Mouse (Mus musculus): ENCODE results near the gene Samd8. TPM values are rescaled to one million over a fixed set of nuclear protein-coding genes. Genes with fewer than 3 reads are reported as not detected.

Gene Samd8
- total RNA-seq (2015; ENCODE audit: low replicate concordance) (2.5 and 2.9 TPM in 2 replicates), total RNA-seq (2017; ENCODE audit: low replicate concordance) (2.1 and 10.8 TPM in 2 replicates)

DNA sequence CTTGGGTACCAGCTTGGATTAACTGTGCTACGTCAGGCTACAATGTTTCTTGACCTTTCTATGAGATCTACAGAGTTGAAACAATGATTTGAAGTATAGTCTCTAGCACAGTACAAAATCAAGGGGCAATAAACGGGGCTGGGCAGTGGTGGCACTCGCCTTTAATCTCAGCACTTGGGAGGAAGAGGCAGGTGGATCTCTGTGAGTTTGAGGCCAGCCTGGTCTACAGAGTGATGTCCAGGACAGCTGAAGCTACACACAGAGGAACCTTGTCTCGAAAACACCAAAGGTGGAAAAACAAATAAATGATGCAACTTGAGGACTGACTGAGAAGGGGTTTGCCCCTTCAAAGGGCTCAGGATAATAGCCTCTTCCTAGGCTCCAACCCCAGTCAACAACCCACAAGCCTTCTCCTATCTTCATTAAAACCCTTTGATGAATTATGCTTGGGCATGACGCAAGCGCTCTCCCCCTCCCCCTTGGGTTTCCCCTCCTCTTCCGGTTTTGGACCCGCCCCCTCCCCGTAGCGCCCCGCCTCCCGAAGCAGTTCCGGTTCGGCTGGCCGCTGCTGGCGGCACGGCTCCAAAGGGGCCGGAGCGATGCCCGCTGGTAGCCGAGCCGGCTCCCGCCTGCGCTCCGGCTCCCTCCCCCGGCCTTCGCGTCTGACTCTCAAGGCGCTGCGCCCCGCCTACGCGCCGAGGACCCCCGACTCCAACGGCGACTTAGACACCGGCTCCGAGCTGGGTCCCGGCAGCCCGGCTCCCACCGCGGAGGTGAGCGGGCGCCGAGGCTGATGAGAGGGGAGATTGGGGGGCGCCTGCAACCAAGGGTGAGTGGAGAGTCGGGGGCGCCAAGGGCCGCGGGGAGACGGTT is at the start of gene Samd8:
TSS of gene Samd8 (plus strand) at position 524 of the 873 bp plus-strand sequence.
- peak; percentile 81 for ATAC-seq (replicated peaks; ENCODE audit: low FRiP score, poor library complexity, severe bottlenecking)

DNA sequence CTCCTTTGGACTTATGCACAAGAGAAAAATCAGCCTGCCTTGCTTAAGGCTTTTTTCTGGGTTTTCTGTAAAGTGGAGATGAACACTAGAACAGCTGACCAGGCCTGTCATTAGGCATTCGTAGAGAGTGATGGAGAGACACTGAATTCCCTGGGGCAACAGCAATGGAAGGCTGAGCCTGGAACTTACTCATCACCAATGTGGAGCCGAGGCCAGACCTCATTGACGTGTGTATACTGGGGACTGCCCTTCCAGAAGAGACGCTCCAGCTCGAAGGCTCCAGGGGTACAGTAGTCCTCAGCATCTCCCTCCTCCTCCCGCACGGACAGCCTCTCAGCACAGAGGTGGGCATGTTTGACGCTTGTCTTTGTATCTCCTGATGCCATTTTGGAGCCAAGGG is 47.6 kb upstream of the Samd8 start:
- no peak for ATAC-seq (replicated peaks; ENCODE audit: low FRiP score, poor library complexity, severe bottlenecking)

DNA sequence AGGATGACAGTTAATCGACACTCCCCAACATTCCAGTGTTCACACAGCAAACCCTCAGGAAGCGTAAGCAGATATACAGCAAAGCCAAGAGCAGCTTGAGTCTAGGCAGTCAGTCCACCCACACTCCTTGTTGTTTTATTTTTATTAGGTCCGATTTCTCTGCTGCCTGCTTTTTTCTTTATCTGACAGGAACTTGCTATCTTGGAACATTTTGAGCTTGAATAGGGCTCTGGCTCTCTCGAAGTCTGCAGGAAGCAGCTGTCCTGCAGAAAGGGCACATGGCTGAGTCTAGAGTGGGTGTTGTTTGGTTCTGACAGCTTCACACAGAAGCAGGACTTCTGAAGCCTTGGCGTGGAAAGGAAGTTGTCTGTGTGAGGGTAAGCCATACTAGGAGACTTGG is 47.1 kb upstream of the Samd8 start:
- no peak for ATAC-seq (replicated peaks; ENCODE audit: low FRiP score, poor library complexity, severe bottlenecking)

GRCm38 (mm10) chr14:21705462-21705861 is 44.9 kb upstream of the Samd8 start:
- no peak for ATAC-seq (replicated peaks; ENCODE audit: low FRiP score, poor library complexity, severe bottlenecking)

- no peak for ATAC-seq (replicated peaks; ENCODE audit: low FRiP score, poor library complexity, severe bottlenecking)
These were observed 43.4 kb upstream of the Samd8 start for GRCm38 (mm10) chr14:21706759-21707571.

DNA sequence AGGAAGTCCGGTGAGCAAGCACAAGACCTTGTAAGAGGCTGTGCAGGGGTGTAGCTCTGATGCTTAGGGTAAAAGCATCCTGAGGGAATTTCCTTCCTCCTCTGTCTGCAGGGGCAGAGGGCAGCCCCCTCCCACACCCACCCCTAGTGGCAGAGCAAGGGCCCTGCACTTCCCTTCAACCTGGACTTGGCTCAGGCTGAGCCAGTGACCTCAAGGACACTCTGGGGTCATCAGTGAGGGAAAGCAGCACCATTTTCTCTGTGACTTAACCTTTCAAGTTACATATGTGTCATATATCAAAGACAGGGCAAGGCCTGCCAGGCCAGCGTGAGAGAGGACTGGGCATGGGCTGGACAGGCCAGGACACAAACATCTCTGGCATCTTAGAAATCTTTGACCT is 40.8 kb upstream of the Samd8 start:
- ATAC-seq (replicated peaks; ENCODE audit: low FRiP score, poor library complexity, severe bottlenecking), result no peak

GRCm38 (mm10) chr14:21711231-21711630 is 39.1 kb upstream of the Samd8 start:
- ATAC-seq (replicated peaks; ENCODE audit: low FRiP score, poor library complexity, severe bottlenecking), result no peak

- no peak for ATAC-seq (replicated peaks; ENCODE audit: low FRiP score, poor library complexity, severe bottlenecking)
These were observed 35.8 kb upstream of the Samd8 start, which contains the start of gene Dupd1 for GRCm38 (mm10) chr14:21714486-21714885. Gene Dupd1 (minus strand): TSS chr14:21714576.

- no peak for ATAC-seq (replicated peaks; ENCODE audit: low FRiP score, poor library complexity, severe bottlenecking)
These were observed 30.5 kb upstream of the Samd8 start for GRCm38 (mm10) chr14:21719646-21720383.

- no peak for ATAC-seq (replicated peaks; ENCODE audit: low FRiP score, poor library complexity, severe bottlenecking)
These were observed 29.7 kb upstream of the Samd8 start for GRCm38 (mm10) chr14:21720430-21721205.

DNA sequence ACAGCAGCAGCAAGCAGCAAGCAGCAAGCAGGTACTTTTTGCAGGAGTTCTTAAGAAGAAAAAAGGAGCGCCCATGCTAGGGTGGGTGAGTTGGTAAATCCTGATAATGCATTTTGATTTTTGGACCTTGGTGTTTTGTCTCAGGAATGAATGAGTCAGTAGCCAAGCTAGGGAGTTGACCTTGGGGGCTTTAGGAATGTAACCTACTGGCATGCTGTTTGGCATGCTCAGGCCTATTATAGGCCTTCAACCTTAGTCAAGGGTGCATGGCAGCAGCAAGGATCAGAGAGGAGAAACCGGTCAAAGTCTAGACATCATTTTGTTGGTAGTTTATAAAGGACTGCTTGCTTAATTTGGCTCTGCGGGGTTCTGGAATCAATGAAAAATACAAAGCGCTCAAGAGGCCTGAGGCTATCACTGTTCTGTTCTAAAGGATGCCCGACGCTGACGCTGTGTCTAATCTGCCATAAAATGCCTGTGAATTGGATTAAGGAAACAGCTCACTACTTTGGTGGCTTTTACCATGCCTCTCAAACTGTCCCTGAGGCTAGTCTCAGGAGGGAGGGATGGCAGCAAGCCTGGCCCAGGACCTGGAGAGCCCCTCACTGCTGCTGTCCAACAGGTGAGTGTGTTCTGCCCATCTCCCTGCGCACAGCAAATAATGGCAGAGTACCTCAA is 28.2 kb upstream of the Samd8 start:
- no peak for ATAC-seq (replicated peaks; ENCODE audit: low FRiP score, poor library complexity, severe bottlenecking)

DNA sequence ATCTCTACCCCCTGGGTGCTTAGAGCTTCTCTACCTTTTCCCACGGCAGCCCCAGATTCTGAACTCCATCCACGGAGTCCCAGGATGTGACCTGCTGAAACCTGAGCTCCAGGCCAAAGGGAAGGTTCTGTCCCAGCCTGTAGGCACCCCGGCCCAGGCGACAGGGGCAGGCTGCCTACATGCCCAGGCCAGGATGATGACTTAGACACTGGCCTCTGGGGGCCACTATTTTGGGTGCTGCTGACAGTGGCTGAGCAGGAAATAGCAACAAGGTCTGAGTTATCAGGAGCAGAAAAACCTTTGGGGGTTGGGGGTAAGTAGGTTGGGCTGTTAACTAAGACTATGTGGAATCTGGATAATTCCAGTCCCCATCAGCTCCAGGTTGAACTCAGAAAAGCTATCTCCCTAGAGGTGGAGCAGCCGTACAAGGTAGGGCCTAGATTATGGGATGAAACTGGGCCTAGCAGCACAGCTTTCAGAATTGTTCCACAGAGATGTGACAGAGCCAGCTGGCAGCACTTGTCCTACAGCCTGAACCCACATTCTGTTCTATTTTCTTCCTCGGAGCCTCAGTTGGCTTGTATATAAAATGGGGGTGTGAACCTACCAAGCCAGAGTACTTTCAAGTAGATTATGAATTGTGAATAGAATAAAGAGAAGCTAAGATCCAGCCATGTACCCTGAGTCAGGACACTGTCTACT is 21.1 kb upstream of the Samd8 start:
- ATAC-seq (replicated peaks; ENCODE audit: low FRiP score, poor library complexity, severe bottlenecking), result no peak

DNA sequence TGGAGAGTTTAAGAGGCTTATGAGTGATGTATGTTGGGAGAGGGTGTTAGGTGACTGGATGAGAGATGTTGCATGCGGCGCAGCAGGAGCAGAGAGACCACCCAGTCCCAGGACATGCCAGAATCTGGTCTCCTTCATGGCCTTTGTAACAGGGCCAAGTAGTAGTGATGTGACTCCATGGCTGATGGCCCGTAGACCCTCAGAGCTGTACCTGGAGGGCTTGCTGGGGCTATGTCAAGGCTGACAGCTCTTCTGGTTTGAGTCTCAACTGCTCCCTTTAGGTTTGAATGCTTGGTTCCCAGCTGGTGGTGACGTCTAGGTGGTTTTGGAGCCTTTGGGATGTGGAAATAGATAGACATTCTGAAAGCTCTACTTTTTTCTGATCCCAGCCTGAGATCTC is 20.4 kb upstream of the Samd8 start:
- ATAC-seq (replicated peaks; ENCODE audit: low FRiP score, poor library complexity, severe bottlenecking), result no peak

- no peak for ATAC-seq (replicated peaks; ENCODE audit: low FRiP score, poor library complexity, severe bottlenecking)
These were observed 17.0 kb upstream of the Samd8 start for GRCm38 (mm10) chr14:21733131-21733905.

GRCm38 (mm10) chr14:21740345-21740744 is 10.0 kb upstream of the Samd8 start:
- no peak for ATAC-seq (replicated peaks; ENCODE audit: low FRiP score, poor library complexity, severe bottlenecking)

- no peak for ATAC-seq (replicated peaks; ENCODE audit: low FRiP score, poor library complexity, severe bottlenecking)
These were observed 9.0 kb upstream of the Samd8 start for GRCm38 (mm10) chr14:21741314-21741713.

DNA sequence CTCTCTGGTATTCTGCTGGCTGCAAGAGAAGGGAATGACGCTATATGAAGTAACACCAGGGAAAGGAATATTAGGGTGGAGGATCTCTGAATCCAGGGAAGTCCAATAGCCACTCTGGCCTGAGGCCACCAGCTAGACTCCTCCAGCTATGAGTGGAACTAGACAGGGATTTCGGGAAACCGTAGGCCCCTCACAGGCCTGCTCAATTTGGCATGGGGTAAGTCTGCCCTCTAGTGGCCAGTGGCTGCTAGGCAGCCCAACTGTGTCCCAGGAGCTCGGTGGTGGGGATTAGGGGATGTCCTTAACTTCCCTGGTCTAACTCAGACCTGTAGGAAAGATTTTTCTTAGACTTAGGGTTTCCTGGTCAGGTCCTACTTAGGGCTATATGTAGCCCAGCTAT is 8.5 kb upstream of the Samd8 start:
- ATAC-seq (replicated peaks; ENCODE audit: low FRiP score, poor library complexity, severe bottlenecking), result 0 out of 2 replicates have a peak, but pooled peaks have one; percentile 70

Data from erythroid progenitor cell, adult 5-6 weeks (primary cell).